Mouse (Mus musculus): ENCODE measurements around the gene Pcnp.
A peak's percentile ranks its signal among the peaks of the same experiment; 100 is the strongest.

Pcnp gene

DNA sequence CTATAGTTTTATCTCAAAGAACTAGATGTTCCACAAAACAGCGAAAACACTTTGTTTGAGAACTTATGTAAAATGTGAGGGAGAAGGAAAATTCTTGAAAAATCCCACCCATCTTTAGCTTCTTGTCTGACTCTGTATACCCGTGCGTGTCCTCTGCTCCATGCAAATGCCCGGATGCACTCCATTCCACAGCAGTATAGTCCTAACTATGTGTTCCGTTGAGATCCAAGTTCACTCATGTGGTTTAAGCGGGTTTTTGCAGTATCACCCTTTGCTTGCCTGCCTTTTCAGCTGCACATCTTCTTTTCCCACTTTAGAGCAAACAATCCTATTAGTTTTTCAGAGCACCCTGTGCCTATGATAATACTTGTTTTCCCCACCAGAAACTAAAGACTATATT lies 7.0 kb upstream of the Pcnp start:
- DNase-seq (ENCODE audit: inconsistent ontology term), result no peak

DNA sequence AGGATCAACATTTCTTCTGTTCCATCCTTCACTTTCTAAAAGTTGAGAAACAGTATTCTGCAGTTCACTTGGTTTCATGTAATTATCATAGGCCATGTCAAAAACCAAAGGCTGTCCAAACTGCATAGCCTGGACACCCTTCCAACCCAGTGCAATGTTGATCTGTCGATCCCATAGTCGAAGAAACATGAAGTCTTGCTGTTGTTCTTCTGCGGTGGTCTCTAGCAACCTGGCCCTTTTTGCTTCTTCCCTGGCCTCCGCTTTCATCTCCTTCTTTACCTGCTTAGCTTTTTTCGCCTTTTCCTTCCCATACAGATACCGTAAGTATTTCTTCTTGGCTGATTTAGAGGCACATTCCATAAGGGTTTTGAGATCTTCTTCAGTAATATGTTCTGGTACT lies 5.0 kb upstream of the Pcnp start:
- DNase-seq (ENCODE audit: inconsistent ontology term), result no peak

DNA sequence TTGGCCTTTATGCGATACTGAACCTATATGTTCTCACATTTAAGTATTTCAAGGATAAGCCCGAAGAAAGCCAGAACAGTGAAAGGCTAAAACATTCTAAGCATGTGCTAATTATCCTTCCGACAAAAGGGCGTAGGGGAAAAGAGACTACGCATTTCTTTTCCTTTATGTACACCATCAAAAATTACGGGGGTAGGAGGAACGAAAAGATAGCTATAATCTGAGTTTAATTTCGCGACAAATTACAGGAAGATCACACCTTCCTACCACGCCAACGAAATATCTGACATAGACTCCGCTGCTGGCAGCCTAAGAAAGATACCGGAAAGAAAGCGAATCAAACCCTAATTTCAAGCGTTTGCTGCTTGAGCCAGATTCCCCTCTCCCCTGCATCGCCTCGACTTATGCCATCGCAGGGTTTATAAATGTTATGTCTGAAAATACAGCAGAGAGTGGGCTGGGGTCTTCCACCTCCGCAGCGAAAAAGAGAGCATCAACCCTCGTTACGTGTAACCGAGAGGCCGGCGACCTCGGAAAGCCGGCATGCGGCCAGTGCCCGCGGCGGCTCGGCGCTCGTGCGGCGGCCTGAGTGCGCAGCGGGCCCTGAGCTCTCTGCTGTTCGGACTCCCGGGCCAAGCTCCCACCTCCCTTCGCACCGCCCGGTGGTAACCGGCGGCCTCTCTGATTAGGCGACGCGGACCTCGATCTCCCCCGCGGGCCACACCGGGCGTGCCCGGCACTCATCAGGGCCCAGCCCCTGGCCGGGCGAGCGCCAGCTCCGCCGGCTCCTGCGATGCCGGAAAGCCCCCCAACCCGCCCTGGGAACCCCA lies 602 bp downstream of the Pcnp start:
- DNase-seq (ENCODE audit: inconsistent ontology term), result peak; percentile 88

- DNase-seq (ENCODE audit: inconsistent ontology term), result no peak
These were observed 1.5 kb downstream of the Pcnp start for GRCm38 (mm10) chr16:56027854-56028629.

- no peak for DNase-seq (ENCODE audit: inconsistent ontology term)
These were observed 9.9 kb downstream of the Pcnp start for GRCm38 (mm10) chr16:56019660-56020059.

DNA sequence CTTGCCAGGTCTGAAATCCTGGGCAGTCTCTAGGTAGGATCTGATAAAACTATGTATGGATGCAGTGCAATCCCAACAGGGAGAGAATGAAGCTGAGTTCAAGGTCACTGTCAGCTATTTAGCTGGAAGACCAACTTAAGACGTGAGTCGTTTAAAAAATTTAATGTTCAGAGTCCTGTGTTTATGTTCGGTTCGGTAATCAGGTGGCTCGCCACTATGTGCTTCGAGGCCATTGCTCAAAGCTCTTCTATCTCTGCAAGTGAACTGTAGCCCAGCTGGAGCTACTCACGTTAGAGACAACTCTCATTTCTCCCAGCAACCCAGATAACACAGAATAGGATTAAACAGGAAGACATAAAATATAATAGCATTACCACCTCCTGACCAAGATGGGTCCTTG lies 15.5 kb downstream of the Pcnp start:
- no peak for DNase-seq (ENCODE audit: inconsistent ontology term)

DNA sequence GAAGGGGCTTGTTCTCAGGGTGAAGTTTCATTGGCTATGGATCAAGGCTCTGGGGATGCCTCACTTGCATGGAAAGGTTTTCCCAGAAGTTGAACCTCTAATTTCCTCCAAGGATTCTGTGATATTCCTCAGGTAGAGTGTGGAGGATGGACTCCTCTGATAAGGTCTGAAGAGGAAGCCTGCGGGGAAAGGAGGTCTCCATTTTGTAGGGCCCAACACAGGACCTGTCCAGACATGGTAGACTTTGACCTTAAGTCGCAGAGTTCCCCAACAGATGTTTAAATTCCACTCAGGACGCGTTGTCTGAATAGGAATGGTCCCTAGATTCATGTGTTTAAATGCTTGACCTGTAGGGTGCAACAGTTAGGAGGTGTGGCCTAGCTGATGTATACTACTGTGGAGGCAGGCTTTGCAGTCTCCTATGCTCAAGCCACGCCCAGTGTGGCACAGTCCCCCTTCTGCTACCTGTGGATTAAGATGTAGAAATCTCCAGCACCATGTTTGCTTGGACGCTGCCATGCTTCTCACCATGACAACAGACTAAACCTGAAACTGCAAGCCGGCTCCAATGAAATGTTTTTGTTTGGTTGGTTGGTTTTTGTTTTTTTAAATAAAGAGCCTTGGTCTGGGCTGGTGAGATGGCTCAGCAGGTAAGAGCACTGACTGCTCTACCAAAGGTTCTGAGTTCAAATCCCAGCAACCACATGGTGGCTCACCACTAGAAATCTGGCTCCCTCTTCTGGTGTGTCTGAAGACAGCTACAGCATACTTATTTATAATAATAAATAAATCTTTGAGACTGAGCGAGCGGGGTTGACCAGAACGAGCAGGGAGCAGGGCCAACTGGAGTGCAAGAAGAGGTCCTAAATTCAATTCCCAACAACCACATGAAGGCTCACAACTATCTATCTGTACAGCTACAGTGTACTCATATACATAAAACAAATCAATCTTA lies 16.5 kb downstream of the Pcnp start:
- DNase-seq (ENCODE audit: inconsistent ontology term), result no peak

DNA sequence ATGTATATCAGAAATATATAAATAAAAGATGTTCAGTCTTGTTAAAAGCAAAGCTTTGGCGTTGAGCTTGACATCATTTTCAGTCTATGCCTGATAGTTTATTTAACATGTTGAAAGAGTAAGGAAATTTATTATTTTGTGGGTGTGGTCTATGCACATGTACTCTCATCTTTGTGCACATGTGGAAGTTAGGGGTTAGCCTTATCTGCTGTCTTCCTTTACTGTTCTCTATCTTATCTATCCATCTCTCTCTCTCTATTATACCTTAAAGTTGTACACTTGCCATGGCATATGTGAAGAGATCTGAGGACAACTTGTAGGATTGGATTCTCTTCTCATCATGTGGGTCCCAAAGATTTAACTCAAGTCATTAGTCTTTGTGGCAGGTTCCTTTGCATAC lies 20.7 kb downstream of the Pcnp start:
- no peak for DNase-seq (ENCODE audit: inconsistent ontology term)

DNA sequence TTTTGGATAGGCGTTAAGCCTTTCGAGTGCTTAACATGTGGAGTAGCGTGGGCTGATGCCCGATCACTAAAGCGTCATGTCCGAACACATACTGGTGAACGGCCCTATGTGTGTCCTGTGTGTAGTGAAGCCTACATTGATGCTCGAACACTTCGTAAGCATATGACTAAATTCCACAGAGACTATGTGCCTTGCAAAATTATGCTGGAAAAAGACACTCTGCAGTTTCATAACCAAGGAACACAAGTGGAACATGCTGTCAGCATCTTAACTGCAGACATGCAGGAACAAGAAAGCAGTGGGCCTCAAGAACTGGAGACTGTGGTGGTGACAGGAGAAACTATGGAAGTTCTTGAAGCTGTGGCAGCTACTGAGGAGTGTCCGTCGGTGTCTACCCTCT lies 22.7 kb downstream of the Pcnp start:
- no peak for DNase-seq (ENCODE audit: inconsistent ontology term)

DNA sequence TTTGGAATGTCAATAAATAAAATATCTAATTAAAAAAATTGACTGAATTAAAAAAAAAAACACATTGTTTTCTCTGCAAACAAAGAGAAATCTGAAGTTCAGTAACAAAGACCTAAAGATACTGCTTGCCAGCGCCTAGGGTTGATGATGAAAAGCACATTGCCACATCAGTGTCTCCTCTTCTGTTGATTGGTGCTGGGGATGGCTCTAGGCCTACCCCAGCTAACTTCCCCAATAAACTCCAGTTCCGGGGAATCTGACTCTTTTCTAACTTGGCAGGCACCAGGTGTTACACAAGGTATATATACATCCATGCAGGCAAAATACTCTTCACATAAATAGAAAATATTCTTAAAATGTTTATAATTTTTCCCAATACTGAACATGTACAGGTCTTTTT lies 35.3 kb downstream of the Pcnp start:
- DNase-seq (ENCODE audit: inconsistent ontology term), result no peak

DNA sequence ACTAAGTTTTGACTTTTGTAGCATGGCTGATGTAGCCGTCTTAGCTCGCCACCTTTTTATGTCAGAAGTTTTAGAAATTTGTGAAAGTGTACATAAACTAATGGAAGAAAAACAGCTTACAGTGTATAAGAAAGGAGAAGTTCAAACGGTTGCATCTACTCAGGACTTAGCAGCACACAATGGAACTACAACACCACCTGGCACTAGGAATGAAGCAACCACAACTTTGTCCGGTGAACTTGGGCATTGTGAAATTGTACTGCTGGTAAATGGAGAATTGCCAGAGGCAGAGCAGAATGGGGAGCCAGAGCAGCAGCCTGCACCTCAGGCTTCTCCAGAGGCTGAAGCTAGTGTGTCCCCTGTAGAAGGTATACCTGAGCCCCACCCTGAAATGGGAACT lies 39.2 kb downstream of the Pcnp start:
- DNase-seq (ENCODE audit: inconsistent ontology term), result no peak

- DNase-seq (ENCODE audit: inconsistent ontology term), result no peak
These were observed 43.5 kb downstream of the Pcnp start for GRCm38 (mm10) chr16:55986001-55986400.

- DNase-seq (ENCODE audit: inconsistent ontology term), result peak; percentile 75
These were observed 54.6 kb downstream of the Pcnp start for GRCm38 (mm10) chr16:55974903-55975285.

DNA sequence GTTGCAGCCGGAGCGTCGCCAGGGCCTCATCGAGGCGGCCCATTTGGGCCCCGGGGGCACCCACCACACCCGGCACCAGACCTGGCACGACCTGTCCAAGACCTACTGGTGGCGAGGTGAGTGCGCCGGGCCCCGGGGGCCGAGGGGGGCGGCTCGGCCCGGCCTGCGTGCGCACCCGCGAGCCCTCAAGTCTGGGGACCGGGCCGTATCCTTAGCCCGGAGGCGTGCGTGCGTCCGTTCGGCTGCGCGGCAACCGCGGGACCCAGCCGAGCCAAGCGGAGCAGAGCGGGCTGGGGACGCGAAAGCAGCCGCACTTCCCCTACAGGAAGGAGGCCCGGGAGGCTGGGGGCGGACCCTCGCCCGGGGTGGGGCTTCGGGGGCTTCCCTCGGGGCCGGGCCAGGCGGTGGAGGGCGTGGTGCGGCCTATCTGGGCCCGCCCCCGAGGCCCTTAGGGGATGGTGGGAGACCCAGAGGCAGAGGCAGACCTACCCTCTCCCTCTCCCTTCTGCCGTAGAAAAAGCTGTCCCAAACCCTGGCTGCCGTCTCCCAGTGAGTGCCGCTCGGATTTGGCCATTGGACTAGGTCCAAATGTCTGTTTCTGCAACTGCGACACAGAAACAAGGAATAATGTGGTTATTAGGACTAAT lies 55.2 kb downstream of the Pcnp start:
- peak; percentile 96 for DNase-seq (ENCODE audit: inconsistent ontology term)

- peak; percentile 99 for DNase-seq (ENCODE audit: inconsistent ontology term)
These were observed 55.9 kb downstream of the Pcnp start, which contains the start of gene Zbtb11 for GRCm38 (mm10) chr16:55973431-55974255. Zbtb11 (plus strand) TSS chr16:55973883.

DNA sequence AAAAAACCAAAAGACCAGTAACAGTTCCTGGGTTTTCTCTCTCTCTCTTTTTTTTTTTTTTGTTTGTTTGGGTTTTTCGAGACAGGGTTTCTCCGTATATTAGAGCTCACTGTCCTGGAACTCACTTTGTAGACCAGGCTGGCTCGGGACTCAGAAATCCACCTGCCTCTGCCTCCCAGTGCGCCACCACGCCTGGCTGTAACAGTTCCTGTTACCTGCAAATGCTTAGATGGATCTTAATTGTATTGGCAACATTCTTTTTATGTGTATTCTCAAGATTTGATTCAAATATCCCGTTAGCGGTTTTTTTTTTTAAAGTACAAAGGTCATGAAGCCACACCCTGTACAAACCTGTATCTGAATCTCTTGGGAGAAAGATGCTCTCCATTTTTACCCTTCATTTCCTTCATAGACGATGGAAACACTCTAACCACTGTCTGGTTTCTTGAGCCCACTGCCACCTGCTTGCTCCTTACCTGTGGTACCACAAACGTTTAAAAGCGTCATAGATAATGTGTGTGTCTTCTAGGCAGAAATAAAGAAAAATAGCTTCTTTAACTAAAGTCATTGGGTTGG lies 56.8 kb downstream of the Pcnp start:
- no peak for DNase-seq (ENCODE audit: inconsistent ontology term)

DNA sequence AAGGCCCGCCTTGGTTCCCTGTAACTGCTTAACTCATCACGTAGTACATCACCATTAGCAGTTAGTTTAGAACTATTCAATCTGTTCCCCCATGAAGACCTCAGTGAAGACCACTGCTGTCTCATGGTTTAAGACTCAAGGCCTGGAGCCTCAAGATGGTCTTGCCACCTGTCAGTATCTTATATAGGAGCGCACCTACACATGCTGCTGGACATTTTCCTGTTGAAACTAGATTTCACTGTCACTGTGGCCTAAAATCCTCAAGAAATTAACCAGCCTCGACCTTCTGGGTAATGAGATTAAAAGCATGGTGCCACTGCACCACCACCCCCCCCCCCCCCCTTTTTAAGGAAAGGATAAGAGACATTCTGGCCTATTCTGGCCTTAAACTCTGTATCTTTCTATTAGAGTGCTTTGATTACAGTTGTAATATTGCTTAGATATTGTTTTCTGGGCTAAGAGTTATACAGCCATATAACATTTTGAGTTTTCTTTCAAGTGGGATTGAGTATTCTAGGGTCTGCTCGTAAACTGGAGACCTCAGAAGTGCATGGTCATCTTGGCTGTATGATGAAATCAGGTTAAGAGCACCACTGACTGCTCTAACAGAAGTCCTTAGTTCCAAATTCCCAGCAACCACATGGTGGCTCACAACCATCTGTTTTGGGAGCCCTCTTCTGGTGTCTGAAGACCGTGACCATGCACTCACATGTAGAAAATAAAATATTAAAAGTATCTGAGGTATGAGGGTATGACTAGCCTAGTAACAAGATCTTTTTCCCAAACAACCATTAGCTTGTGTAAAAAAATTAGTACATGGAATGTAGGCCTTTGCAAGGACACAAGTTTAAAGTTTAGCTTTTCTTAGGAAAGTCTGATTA lies 57.6 kb downstream of the Pcnp start:
- no peak for DNase-seq (ENCODE audit: inconsistent ontology term)

DNA sequence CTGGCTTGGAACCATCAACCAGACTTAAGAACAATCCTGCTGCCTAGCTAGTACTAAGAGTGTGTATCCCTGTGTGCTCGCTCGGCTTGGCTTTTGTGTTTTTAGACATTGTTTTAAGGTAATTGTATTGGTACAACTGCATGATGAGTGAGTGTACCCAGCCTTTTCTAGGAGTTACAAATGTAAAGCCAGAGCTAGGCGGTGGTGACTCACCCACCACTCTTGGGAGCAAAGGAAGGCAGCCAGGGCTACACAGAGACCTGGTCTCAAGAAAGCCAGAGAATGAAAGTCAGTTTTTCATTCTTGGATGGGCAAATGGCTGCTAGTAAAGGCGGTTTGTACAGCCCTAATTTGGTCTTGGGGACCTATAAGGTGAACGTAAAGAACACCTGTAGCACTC lies 59.1 kb downstream of the Pcnp start:
- DNase-seq (ENCODE audit: inconsistent ontology term), result no peak

GRCm38 (mm10) chr16:55969147-55969546 lies 60.4 kb downstream of the Pcnp start:
- DNase-seq (ENCODE audit: inconsistent ontology term), result no peak

Measured in Muller cell, postnatal 12 days (primary cell).